Mouse (Mus musculus): Measurements from ENCODE around the gene Lemd1.
"Not testable (repeated sequence)": the region's sequence is repeated elsewhere in the genome, so short reads cannot be mapped to it uniquely, and the experiment has no call there.

Gene Lemd1

GRCm38 (mm10) chr1:132191093-132191785 is at the start of gene Lemd1, which contains the start of gene AC124108.1:
Lemd1 (plus strand) TSS chr1:132191431.
AC124108.1 (plus strand) TSS chr1:132191457.
- DNase-seq: no peak

- no peak for DNase-seq
Observed at GRCm38 (mm10) chr1:132141753-132142152, 49.5 kb upstream of the Lemd1 start.

- no peak for DNase-seq
Observed at GRCm38 (mm10) chr1:132143079-132143478, 48.2 kb upstream of the Lemd1 start.

GRCm38 (mm10) chr1:132143730-132144129 is 47.5 kb upstream of the Lemd1 start:
- no peak for DNase-seq

GRCm38 (mm10) chr1:132144223-132144622 is 47.0 kb upstream of the Lemd1 start:
- no peak for DNase-seq

- no peak for DNase-seq
Observed at GRCm38 (mm10) chr1:132144837-132145236, 46.4 kb upstream of the Lemd1 start.

- DNase-seq: no peak
Observed at GRCm38 (mm10) chr1:132145973-132146685, 45.1 kb upstream of the Lemd1 start.

GRCm38 (mm10) chr1:132149410-132149809 is 41.8 kb upstream of the Lemd1 start:
- DNase-seq: no peak

GRCm38 (mm10) chr1:132150171-132150570 is 41.1 kb upstream of the Lemd1 start:
- no peak for DNase-seq

- no peak for DNase-seq
Observed at GRCm38 (mm10) chr1:132150817-132151601, 40.2 kb upstream of the Lemd1 start.

GRCm38 (mm10) chr1:132151908-132152307 is 39.3 kb upstream of the Lemd1 start:
- no peak for DNase-seq

- DNase-seq: peak in 1 of 2 experiments; percentile 2
Observed at GRCm38 (mm10) chr1:132153086-132153690, 38.0 kb upstream of the Lemd1 start.

GRCm38 (mm10) chr1:132153691-132154090 is 37.5 kb upstream of the Lemd1 start:
- DNase-seq: no peak

- DNase-seq: peak; percentile 71 to 74
Observed at GRCm38 (mm10) chr1:132155737-132156136, 35.5 kb upstream of the Lemd1 start.

- peak; percentile 72 to 73 for DNase-seq
Observed at GRCm38 (mm10) chr1:132157016-132157781, 34.0 kb upstream of the Lemd1 start.

GRCm38 (mm10) chr1:132157808-132158207 is 33.4 kb upstream of the Lemd1 start:
- no peak for DNase-seq

- no peak for DNase-seq
Observed at GRCm38 (mm10) chr1:132158741-132159140, 32.5 kb upstream of the Lemd1 start.

- no peak for DNase-seq
Observed at GRCm38 (mm10) chr1:132159681-132160080, 31.6 kb upstream of the Lemd1 start.

- DNase-seq: no peak
Observed at GRCm38 (mm10) chr1:132161211-132161880, 29.9 kb upstream of the Lemd1 start.

- DNase-seq: not testable (repeated sequence)
Observed at GRCm38 (mm10) chr1:132162618-132163017, 28.6 kb upstream of the Lemd1 start.

GRCm38 (mm10) chr1:132164780-132165518 is 26.3 kb upstream of the Lemd1 start:
- DNase-seq: no peak
